Mouse (Mus musculus) cerebellum, postnatal 4 days (tissue): ENCODE data around the gene Klhl3.

ENCODE experiments used
- DNase-seq, 2 experiments: peaks; one replicate each; pipeline ENCODE4 v3.0.0; 2022; ENCODE audit warnings: low spot score in 2 of 2, mixed read lengths in 1 of 2

The Klhl3 gene

DNA sequence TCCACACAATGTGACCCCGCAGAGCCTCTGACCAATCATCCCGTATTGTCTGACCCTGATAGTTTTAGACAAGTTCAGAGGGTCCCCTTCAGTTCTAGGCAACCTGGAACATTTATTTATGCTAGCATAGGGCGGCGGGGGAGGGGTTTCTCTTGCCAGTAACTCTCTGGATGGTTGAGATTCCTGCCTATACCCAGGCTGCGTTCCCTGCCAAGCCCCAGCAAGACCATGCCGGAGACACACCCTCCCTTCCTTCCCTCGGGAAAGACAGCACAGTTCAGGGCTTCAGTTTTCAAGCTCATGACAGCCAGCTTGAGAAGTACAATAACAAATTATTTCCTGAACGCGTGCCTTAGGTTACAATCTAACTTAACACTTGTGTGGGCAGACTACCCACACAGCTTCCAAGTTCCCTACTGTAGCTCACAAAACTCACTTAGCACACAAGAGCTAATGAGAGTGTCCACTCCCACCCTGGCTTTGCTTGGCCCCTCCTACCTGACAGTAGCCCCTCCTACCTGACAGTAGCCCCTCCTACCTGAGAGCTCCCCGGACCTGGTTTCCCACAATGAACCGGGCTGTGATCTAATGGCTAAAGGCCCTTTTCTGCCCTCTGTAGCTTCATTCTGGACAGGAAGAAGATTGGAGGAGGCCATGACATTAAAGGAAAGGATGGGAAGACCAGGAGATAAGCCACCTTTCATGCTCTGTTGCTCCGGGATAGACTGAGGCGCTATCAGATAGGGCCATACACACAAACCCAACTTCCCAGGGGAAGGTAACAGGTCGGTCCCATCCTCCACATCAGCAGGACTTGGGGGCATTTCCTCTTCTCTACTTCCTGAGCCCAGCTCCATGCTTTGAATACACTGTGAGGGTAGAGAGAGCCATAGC lies 46.6 kb downstream of the Klhl3 start:
- no peak for DNase-seq

GRCm38 (mm10) chr13:58066081-58066495 lies 47.3 kb downstream of the Klhl3 start:
- DNase-seq, result no peak

- DNase-seq, result no peak
These were observed 48.1 kb downstream of the Klhl3 start for GRCm38 (mm10) chr13:58065316-58065715.

- no peak for DNase-seq
These were observed 55.2 kb downstream of the Klhl3 start for GRCm38 (mm10) chr13:58057953-58058870.

- DNase-seq, result no peak
These were observed 56.8 kb downstream of the Klhl3 start for GRCm38 (mm10) chr13:58056618-58057017.

DNA sequence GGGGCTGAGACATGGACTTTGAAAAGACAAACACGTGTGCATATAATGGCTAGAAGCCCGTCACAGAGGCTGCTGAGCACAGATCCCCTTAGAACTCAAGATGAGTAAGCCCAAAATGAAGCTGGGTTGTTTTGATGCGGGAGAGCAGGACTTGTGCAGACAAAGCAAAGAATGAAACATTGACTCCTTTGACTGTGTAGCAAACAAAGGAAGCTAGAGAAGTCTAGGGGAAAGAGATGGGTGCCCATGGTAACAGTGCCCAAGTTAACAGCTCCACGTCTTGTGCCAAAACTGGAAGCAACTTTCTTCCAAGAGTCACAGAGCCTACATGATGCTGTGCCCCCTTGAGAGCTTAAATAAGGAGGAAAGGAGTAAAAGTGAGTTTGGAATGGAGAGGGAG lies 59.8 kb downstream of the Klhl3 start:
- DNase-seq, result no peak

- DNase-seq, result no peak
These were observed 61.7 kb downstream of the Klhl3 start for GRCm38 (mm10) chr13:58051654-58052053.

DNA sequence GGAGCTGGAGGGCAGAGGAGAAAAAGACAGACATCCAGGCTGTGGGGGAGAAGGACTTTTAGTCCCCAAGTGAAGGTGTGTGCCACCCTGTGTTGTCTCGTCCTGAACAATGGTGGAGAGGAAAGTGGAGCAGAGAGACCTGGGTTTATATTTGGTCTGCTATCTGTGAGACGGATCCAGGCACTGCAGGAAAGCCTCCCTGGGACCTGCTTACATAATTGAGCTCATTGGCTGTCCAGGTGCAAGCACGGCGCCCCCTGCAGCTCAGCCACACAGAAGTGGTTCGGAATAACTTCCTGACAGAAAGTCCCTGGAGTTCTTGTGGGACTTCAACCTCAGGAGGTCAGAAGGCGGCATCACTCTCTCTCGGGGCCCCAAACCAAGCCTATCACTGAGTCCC lies 62.1 kb downstream of the Klhl3 start:
- DNase-seq, result no peak

DNA sequence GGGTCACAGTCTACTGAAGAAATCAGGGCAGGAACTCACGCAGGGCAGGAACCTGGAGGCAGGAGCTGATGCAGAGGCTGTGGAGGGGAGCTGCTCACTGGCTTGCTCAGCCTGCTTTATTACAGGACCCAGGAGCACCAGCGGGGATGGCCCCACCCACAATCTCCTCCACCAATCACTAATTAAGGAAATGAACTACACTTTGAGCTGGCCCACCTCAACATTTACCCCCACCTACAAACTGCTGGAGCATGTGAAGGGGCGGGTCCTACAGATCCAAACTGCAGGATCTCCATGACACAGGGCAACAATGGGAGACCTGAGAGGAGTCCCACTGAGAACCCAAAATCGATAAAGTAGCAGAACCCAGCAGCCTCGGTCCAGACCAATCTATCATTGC lies 64.3 kb downstream of the Klhl3 start:
- DNase-seq, result no peak

DNA sequence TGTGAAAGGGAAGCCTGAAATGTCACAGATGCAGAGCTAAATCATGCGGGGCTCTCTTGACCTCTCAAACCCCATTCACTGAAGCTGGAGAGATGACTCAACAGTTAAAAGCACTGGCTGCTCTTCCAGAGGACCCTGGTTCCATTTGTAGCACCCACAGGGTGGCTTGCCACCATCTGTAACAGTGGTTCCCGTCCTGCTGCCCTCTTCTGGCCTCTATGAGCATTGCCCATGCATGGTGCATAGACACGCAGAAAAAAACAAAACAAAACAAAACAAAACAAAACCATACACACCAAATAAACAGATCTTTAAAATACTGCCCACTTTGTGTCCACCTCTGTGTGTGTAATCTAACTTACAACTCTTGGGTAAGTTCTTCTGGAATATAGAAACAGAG lies 65.3 kb downstream of the Klhl3 start:
- DNase-seq, result no peak

GRCm38 (mm10) chr13:58046178-58046577 lies 67.2 kb downstream of the Klhl3 start:
- DNase-seq, result no peak

DNA sequence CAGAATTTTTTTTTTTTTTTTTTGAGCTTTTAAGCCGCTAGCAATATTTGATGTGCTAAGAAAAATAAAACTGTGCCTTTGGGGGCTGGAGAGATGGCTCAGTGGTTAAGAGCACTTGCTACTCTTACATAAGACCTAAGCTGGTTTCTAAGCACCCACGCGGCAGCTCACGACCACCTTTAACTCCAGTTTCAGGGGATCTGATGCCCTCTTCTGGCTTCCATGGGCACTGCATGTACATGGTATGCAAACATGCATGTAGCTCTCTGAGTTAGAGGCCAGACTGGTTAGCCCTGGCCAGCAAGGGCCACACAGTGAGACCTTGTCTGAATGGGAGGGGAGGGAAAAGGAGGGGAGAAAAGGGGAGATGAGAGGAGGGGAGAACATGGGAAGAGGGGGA lies 68.1 kb downstream of the Klhl3 start:
- DNase-seq, result no peak

- DNase-seq, result no peak
These were observed 70.1 kb downstream of the Klhl3 start for GRCm38 (mm10) chr13:58043278-58043677.

GRCm38 (mm10) chr13:58040112-58040511 lies 73.3 kb downstream of the Klhl3 start:
- no peak for DNase-seq

DNA sequence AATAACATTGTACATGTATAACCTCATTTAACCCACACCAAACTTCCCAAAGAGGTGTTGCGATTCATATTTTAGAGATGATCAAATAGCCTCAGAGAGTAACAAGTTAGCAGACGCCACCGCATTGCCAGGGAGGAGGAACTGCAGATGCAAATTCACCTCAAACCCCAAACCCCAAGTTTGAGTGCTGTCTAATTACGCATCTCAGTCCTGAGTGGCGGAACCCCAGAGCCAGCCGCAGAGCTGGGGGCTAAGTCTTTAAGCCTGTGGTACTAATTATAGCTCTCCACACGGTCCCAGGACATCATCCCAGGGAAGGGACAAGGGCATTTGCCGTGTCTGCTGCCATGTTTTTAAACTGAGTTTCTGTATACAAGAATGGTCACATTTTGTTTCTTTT lies 75.9 kb downstream of the Klhl3 start:
- no peak for DNase-seq

DNA sequence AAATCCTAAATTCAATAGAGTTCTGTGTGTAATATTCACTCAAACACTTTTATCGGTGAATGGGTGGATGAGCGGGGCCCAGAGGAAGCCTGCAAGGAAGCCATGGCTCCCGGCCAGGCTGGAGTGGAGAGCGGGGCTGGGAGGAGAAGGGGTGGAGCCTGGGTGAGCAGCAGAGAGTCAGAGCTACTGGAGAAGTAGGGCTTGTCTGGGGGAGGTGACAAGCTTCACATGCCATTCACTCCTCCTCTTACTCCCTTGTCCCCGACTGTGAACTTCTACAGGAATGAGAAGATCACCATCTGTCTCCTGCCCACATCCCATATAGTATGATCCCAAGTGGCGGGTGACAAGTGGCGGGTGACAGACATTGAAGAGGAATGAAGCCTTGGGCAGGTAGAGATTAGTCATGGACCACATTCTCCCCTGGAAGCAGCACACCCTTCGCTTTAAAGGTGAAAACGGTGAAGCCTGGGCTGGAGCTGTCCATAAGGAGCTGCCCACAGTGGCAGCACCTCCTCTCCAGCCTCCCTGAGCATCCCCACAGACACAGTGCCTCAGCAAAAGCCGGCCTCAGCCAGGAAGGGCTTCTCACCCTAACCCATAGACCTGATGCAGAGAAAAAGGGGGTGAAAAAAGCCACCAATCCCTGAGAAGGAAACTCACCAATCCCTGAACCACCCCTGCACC lies 77.8 kb downstream of the Klhl3 start:
- peak in 1 of 2 experiments; percentile 33 for DNase-seq

DNA sequence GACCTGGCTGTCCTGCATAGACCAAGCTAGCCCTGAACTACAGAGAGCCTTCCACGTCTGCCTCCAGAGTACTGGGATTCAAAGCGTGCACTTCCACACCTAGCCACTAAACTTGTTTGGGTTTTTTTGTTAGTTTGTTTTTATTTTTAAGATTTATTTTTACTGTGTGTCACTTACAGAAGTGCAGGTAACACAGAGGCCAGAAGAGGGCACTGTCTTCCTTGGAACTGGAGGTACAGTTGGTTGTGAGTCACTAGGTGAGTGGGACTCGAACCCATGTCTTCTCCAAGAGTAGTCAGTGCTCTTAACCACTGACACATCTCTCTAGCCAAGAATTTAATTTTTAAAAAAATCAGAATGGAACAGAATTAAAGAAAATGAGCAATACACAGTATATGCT lies 78.4 kb downstream of the Klhl3 start:
- no peak for DNase-seq

DNA sequence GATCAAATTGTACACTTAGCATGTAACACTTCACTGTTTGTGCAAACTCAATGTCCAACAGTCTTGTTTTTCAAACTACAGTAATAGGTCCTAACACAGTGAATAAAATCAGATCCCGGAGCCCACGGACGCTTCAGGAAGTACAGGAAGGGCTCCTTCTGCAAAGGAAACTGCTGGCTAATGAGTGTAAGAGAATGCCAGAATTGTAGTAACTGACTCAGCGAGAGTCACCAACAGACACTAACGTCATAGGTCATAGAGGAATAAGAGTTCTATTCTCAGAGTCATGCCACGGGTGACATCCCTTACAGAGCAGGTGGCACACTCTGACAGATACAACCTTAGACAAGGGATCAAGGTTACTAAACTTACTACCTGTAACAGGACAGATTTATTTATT lies 78.9 kb downstream of the Klhl3 start:
- no peak for DNase-seq

- peak; percentile 38 to 67 for DNase-seq
These were observed 81.6 kb downstream of the Klhl3 start for GRCm38 (mm10) chr13:58031755-58032154.

DNA sequence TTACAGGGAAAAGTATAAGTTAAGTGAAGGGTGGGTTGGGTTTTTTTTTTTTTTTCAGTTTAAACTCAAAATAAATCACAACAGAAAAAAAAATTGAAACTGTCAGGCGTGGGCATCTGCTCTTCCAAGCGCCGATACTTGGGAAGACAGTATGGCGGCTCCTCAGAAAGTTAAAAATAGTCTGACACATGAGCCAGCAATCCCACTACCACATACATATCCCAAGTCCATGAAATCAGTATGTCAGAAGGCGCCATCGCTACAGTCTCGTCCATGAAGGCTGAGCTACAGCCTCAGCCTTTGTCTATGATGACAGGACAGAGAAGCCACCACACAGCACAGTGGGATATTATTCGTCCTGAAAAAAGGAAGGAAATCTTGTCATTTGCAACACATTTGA lies 86.3 kb downstream of the Klhl3 start:
- no peak for DNase-seq

DNA sequence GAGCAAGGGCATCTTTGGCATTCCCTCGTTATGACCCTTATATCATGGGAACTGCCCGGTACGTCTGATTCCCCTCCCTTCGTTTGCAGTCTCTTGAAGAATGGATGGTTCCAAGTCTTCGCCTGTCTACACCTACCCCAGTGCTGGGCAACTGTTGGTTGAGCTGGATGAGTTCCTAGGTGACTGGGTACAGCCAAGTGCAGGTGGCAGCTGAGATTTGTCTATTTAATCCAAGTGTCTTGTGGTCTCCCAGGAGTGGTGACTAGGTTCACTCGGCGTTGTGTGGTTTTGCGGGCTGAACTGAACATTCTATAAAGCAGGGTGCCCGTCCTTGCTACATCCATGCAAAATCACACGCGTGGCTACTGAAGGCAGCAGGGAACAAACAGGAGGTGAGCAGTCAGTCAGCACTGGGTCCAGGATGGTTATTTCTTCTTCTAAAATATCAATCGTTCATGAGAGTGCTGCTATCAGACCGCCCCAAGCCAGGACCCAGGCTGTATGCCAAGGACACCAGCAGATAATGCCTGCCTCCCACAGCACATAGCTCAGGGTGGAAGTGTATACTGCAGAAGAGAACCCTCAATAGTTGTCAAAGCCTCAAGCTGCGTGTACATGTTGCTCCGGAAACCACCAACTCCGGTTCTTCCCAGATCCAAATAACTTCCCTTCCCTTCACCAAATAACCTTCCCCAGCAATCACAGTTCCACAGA lies 87.5 kb downstream of the Klhl3 start:
- DNase-seq, result no peak
